Mouse (Mus musculus): ENCODE results near the gene Hltf. TPM values are rescaled to one million over a fixed set of nuclear protein-coding genes. Genes with fewer than 3 reads are reported as not detected.

Hltf gene
- polyA plus RNA-seq, 1 experiment from 2014 or later, result 29.1 TPM

GRCm38 (mm10) chr3:20145696-20146113 is 88.1 kb downstream of the Hltf start:
- Histone ChIP-seq H3K4me2 (ENCODE audit: low read length) (no peak overlapping the region), H3K4me1 (ENCODE audit: control insufficient read depth, insufficient read depth, low read length) (no peaks in the 10 kb centered on the region), H3K9me3 (ENCODE audit: control insufficient read depth, low read length) (no peaks in the 10 kb centered on the region), H3K9ac (replicated peaks; ENCODE audit: low read length) (no peak overlapping the region), H3K27ac (replicated peaks; ENCODE audit: low read depth, low read length) (no peak overlapping the region), H3K36me3 (ENCODE audit: control insufficient read depth, insufficient read depth, low read length) (no peaks in the 10 kb centered on the region), H3K27me3 (ENCODE audit: control insufficient read depth, insufficient read depth, low read length) (no peaks in the 10 kb centered on the region), H3K4me3 (replicated peaks; ENCODE audit: low read depth, low read length) (no peak overlapping the region)
- no peak for ATAC-seq (ENCODE audit: low FRiP score, low TSS enrichment)
- WGBS, result 33% methylated on average over 1 of the region's 1 CpGs
- DNase-seq, result no peak

GRCm38 (mm10) chr3:20146884-20147395 is 89.3 kb downstream of the Hltf start:
- H3K4me2 ChIP-seq (ENCODE audit: low read length), result no peak overlapping the region
- no peak overlapping the region for H3K9ac ChIP-seq (replicated peaks; ENCODE audit: low read length)
- no peak overlapping the region for H3K4me3 ChIP-seq (replicated peaks; ENCODE audit: low read depth, low read length)
- H3K27me3 ChIP-seq (ENCODE audit: control insufficient read depth, insufficient read depth, low read length), result no peaks in the 10 kb centered on the region
- no peaks in the 10 kb centered on the region for H3K9me3 ChIP-seq (ENCODE audit: control insufficient read depth, low read length)
- H3K36me3 ChIP-seq (ENCODE audit: control insufficient read depth, insufficient read depth, low read length), result no peaks in the 10 kb centered on the region
- no peaks in the 10 kb centered on the region for H3K4me1 ChIP-seq (ENCODE audit: control insufficient read depth, insufficient read depth, low read length)
- 28% methylated on average over 7 of the region's 7 CpGs for WGBS
- DNase-seq (peak; percentile 38), ATAC-seq (ENCODE audit: low FRiP score, low TSS enrichment) (peak; percentile 42)
- H3K27ac ChIP-seq (replicated peaks; ENCODE audit: low read depth, low read length), result no peak overlapping the region

GRCm38 (mm10) chr3:20147647-20148046 is 90.0 kb downstream of the Hltf start:
- Histone ChIP-seq H3K27me3 (ENCODE audit: control insufficient read depth, insufficient read depth, low read length) (no peaks in the 10 kb centered on the region), H3K4me2 (ENCODE audit: low read length) (no peak overlapping the region), H3K9me3 (ENCODE audit: control insufficient read depth, low read length) (no peaks in the 10 kb centered on the region), H3K4me1 (ENCODE audit: control insufficient read depth, insufficient read depth, low read length) (no peaks in the 10 kb centered on the region), H3K4me3 (replicated peaks; ENCODE audit: low read depth, low read length) (no peak overlapping the region), H3K36me3 (ENCODE audit: control insufficient read depth, insufficient read depth, low read length) (no peaks in the 10 kb centered on the region), H3K9ac (replicated peaks; ENCODE audit: low read length) (no peak overlapping the region), H3K27ac (replicated peaks; ENCODE audit: low read depth, low read length) (no peak overlapping the region)
- ATAC-seq (ENCODE audit: low FRiP score, low TSS enrichment) (no peak), DNase-seq (no peak)
- 82% methylated on average over 5 of the region's 5 CpGs for WGBS

DNA sequence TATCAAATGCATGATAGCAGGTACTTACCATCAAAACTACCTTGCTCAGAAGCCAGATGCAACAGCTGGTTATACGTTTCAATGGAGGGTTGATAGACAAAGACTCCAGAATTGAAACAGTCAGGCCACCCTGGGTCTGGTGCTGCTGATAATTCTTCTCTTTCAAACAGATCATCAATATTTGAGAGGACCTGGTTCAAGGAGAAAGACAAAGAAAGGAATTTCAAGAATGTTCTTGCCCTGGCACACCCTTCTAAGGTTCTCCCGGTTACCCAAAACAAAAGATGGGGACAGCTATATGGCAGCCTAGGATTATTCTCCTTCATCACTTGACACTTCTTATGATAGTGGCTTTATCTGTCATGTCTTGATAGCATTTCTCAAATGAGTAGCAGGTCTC is 92.9 kb downstream of the Hltf start:
- H3K9me3 ChIP-seq (ENCODE audit: control insufficient read depth, low read length), result no peaks in the 10 kb centered on the region
- H3K36me3 ChIP-seq (ENCODE audit: control insufficient read depth, insufficient read depth, low read length), result no peaks in the 10 kb centered on the region
- H3K27me3 ChIP-seq (ENCODE audit: control insufficient read depth, insufficient read depth, low read length), result no peaks in the 10 kb centered on the region
- no peak overlapping the region for H3K9ac ChIP-seq (replicated peaks; ENCODE audit: low read length)
- no peak overlapping the region for H3K27ac ChIP-seq (replicated peaks; ENCODE audit: low read depth, low read length)
- no peak overlapping the region for H3K4me3 ChIP-seq (replicated peaks; ENCODE audit: low read depth, low read length)
- no peak for DNase-seq
- H3K4me1 ChIP-seq (ENCODE audit: control insufficient read depth, insufficient read depth, low read length), result no peaks in the 10 kb centered on the region
- 78% methylated on average over 2 of the region's 2 CpGs for WGBS
- H3K4me2 ChIP-seq (ENCODE audit: low read length), result no peak overlapping the region
- no peak for ATAC-seq (ENCODE audit: low FRiP score, low TSS enrichment)

DNA sequence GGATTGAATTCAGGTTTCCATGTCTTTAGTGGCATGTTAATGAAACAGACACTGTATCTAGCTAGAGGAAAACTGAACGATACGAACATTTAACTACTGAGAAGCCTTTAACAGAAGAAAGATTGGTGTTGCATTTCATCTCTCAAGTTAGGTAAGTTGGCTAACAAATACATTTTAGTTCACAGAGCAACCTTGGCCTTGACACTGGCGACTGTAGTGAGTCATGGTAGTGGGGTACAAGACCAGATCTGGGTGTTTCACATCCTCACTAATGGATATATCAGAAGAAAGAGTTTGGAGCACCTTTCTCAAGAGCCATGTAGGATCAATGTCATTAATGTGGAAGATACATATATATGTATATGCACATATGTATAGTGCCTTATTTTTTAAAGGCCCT is 94.0 kb downstream of the Hltf start:
- no peaks in the 10 kb centered on the region for H3K36me3 ChIP-seq (ENCODE audit: control insufficient read depth, insufficient read depth, low read length)
- DNase-seq (no peak), ATAC-seq (ENCODE audit: low FRiP score, low TSS enrichment) (no peak)
- H3K27ac ChIP-seq (replicated peaks; ENCODE audit: low read depth, low read length), result no peak overlapping the region
- H3K9me3 ChIP-seq (ENCODE audit: control insufficient read depth, low read length), result no peaks in the 10 kb centered on the region
- H3K4me3 ChIP-seq (replicated peaks; ENCODE audit: low read depth, low read length), result no peak overlapping the region
- H3K9ac ChIP-seq (replicated peaks; ENCODE audit: low read length), result no peak overlapping the region
- WGBS, result 89% methylated on average over 3 of the region's 3 CpGs
- H3K4me2 ChIP-seq (ENCODE audit: low read length), result no peak overlapping the region
- no peaks in the 10 kb centered on the region for H3K27me3 ChIP-seq (ENCODE audit: control insufficient read depth, insufficient read depth, low read length)
- H3K4me1 ChIP-seq (ENCODE audit: control insufficient read depth, insufficient read depth, low read length), result no peaks in the 10 kb centered on the region

DNA sequence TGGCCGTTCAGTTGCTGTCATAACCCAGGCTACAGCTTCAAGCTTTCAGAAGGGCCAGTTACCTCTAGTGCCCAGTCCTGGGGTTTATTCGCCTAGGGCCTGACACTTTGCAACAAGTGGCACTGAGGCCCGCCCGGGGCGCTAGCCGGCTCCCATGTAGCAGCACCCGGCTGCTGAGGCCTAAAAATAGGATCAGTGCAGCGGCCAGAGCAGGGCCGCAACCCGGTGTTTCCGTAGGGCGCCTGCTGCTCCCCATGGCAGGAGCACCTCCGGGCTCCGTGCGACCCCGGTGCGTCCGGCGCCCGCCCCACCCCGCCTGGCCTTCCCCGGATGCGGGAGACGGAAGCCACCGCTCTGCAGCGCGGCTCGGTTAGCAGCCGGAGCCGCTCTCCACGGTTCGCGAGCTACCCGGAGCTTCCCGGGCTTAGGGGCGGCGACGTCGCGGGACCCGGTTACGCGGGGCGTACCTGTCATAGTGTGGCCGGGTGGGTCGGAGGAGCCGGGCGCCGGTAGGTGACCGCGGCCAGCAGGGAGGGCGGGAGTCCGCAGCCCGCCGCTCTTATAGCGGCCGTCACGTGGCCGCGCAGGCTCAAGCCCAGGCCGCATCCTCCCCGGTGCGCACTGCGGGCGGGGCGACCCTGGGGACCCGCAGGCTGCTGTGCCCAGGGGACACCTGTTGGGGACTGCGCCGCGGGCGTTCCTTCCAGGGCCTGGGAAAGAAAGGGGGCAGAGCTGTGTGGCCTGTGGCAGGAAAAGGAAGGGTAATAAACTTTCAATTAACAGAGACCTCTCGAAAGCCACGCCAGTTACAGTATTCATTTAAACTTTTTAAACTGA is 97.1 kb downstream of the Hltf start, which contains the start of gene Gyg:
Gene Gyg (minus strand): TSS at position 787 of the 837 bp plus-strand sequence.
- H3K36me3 ChIP-seq (ENCODE audit: control insufficient read depth, insufficient read depth, low read length), result no peaks in the 10 kb centered on the region
- peak within 1 kb of the TSS; percentile 72 for H3K4me3 ChIP-seq (replicated peaks; ENCODE audit: low read depth, low read length)
- no peaks in the 10 kb centered on the region for H3K4me1 ChIP-seq (ENCODE audit: control insufficient read depth, insufficient read depth, low read length)
- H3K27ac ChIP-seq (replicated peaks; ENCODE audit: low read depth, low read length), result 0 out of 2 replicates have a peak within 1 kb of the TSS, but pooled peaks have one; percentile 8
- DNase-seq, result peak; percentile 73
- no peaks in the 10 kb centered on the region for H3K27me3 ChIP-seq (ENCODE audit: control insufficient read depth, insufficient read depth, low read length)
- 1% methylated on average over 73 of the region's 73 CpGs for WGBS
- H3K9ac ChIP-seq (replicated peaks; ENCODE audit: low read length), result peak within 1 kb of the TSS; percentile 78
- peak; percentile 87 for ATAC-seq (ENCODE audit: low FRiP score, low TSS enrichment)
- no peaks in the 10 kb centered on the region for H3K9me3 ChIP-seq (ENCODE audit: control insufficient read depth, low read length)
- peak within 1 kb of the TSS; percentile 93 for H3K4me2 ChIP-seq (ENCODE audit: low read length)

GRCm38 (mm10) chr3:20155476-20155875 is 97.9 kb downstream of the Hltf start:
- DNase-seq (no peak), ATAC-seq (ENCODE audit: low FRiP score, low TSS enrichment) (no peak)
- no peaks in the 10 kb centered on the region for H3K27me3 ChIP-seq (ENCODE audit: control insufficient read depth, insufficient read depth, low read length)
- WGBS, result 89% methylated on average over 6 of the region's 6 CpGs
- no peaks in the 10 kb centered on the region for H3K4me1 ChIP-seq (ENCODE audit: control insufficient read depth, insufficient read depth, low read length)
- H3K4me3 ChIP-seq (replicated peaks; ENCODE audit: low read depth, low read length), result peak overlapping the region; percentile 72; the same call in 1 of the 2 replicates
- H3K9me3 ChIP-seq (ENCODE audit: control insufficient read depth, low read length), result 0 out of 2 replicates have a peak, but pooled peaks cover 4% of the 10 kb centered on the region
- H3K36me3 ChIP-seq (ENCODE audit: control insufficient read depth, insufficient read depth, low read length), result no peaks in the 10 kb centered on the region
- no peak overlapping the region for H3K9ac ChIP-seq (replicated peaks; ENCODE audit: low read length)
- H3K27ac ChIP-seq (replicated peaks; ENCODE audit: low read depth, low read length), result no peak overlapping the region
- H3K4me2 ChIP-seq (ENCODE audit: low read length), result peak overlapping the region; percentile 93

DNA sequence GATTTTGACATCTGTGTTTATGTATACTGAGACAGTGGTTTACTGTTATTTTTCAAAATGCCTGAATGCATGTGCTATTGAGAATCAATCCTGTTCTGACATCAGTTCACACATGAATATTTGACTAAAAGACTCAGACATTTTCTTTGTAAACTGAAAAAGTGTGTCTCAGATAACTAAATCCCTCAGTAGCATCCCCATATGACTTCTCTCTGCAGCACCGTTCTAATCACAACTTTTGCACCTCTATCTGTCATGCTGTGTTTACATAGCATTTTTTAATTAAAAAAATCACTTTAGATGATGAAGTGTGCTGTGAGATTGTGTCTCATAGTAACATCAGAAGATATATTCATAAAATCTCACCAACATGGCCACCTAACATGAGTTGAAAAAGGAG is 109.9 kb downstream of the Hltf start:
- Histone ChIP-seq H3K27ac (replicated peaks; ENCODE audit: low read depth, low read length) (no peak overlapping the region), H3K27me3 (ENCODE audit: control insufficient read depth, insufficient read depth, low read length) (no peaks in the 10 kb centered on the region), H3K4me1 (ENCODE audit: control insufficient read depth, insufficient read depth, low read length) (no peaks in the 10 kb centered on the region), H3K4me3 (replicated peaks; ENCODE audit: low read depth, low read length) (no peak overlapping the region), H3K36me3 (ENCODE audit: control insufficient read depth, insufficient read depth, low read length) (no peaks in the 10 kb centered on the region), H3K9ac (replicated peaks; ENCODE audit: low read length) (no peak overlapping the region), H3K4me2 (ENCODE audit: low read length) (no peak overlapping the region), H3K9me3 (ENCODE audit: control insufficient read depth, low read length) (no peaks in the 10 kb centered on the region)
- DNase-seq (no peak), ATAC-seq (ENCODE audit: low FRiP score, low TSS enrichment) (no peak)
- WGBS, result 90% methylated on average over 1 of the region's 1 CpGs
